Mouse (Mus musculus): ENCODE data around the gene Rpl23a.
"Not testable (repeated sequence)": the region's sequence is repeated elsewhere in the genome, so short reads cannot be mapped to it uniquely, and the experiment has no call there.

The Rpl23a gene

GRCm38 (mm10) chr11:78146707-78147543 is 36.5 kb downstream of the Rpl23a start:
- DNase-seq (ENCODE audit: low read depth, low spot score), result no peak

- DNase-seq (ENCODE audit: low read depth, low spot score), result no peak
Observed at GRCm38 (mm10) chr11:78146168-78146567, 37.2 kb downstream of the Rpl23a start.

GRCm38 (mm10) chr11:78143520-78143919 is 39.9 kb downstream of the Rpl23a start:
- no peak for DNase-seq (ENCODE audit: low read depth, low spot score)

- DNase-seq (ENCODE audit: low read depth, low spot score), result no peak
Observed at GRCm38 (mm10) chr11:78140665-78141064, 42.7 kb downstream of the Rpl23a start.

- no peak for DNase-seq (ENCODE audit: low read depth, low spot score)
Observed at GRCm38 (mm10) chr11:78138023-78138422, 45.4 kb downstream of the Rpl23a start.

- no peak for DNase-seq (ENCODE audit: low read depth, low spot score)
Observed at GRCm38 (mm10) chr11:78137584-78137983, 45.8 kb downstream of the Rpl23a start.

GRCm38 (mm10) chr11:78136132-78136531 is 47.3 kb downstream of the Rpl23a start:
- no peak for DNase-seq (ENCODE audit: low read depth, low spot score)

- not testable (repeated sequence) for DNase-seq (ENCODE audit: low read depth, low spot score)
Observed at GRCm38 (mm10) chr11:78135314-78135713, 48.1 kb downstream of the Rpl23a start.

- DNase-seq (ENCODE audit: low read depth, low spot score), result no peak
Observed at GRCm38 (mm10) chr11:78134344-78134743, 49.0 kb downstream of the Rpl23a start.

- no peak for DNase-seq (ENCODE audit: low read depth, low spot score)
Observed at GRCm38 (mm10) chr11:78133915-78134314, 49.5 kb downstream of the Rpl23a start.

Measured in telencephalon, adult 2 months (tissue).